Mouse (Mus musculus) lung, adult 2 months (tissue): ENCODE results near the gene Poll.

Source experiments
- CTCF ChIP-seq: fragments of 200-500 bp; IDR thresholded peaks from 2 replicates; pipeline ENCODE4 v1.5.1; 2011; ENCODE audit warnings: mild to moderate bottlenecking, low read length, control low read depth; ENCODE audit not compliant: insufficient read depth
- POLR2A ChIP-seq: fragments of 200-500 bp; IDR thresholded peaks from 2 replicates; pipeline ENCODE4 v1.6.1; 2011; ENCODE audit warnings: low read depth, mild to moderate bottlenecking, control low read depth, low read length, borderline replicate concordance; ENCODE audit errors: extremely low read depth

GRCm38 (mm10) chr19:45535214-45535735 lies 25.1 kb downstream of the Poll start:
- TF ChIP-seq POLR2A (no peak), CTCF (no peak)
